Mouse (Mus musculus) testis, adult 2 months (tissue): Measurements from ENCODE around the gene Fbxo11.

Experiments
- CTCF ChIP-seq: fragments of 200-500 bp; IDR thresholded peaks from 2 replicates; pipeline ENCODE4 v1.5.1; 2012; ENCODE audit warnings: low read depth, mild to moderate bottlenecking, inconsistent platforms, low read length, moderate library complexity; ENCODE audit not compliant: control insufficient read depth, insufficient read depth, insufficient replicate concordance
- POLR2A ChIP-seq: fragments of 200-500 bp; IDR thresholded peaks from 2 replicates; pipeline ENCODE4 v1.6.1; 2012; ENCODE audit warnings: low read depth, mild to moderate bottlenecking, inconsistent platforms, low read length, moderate library complexity; ENCODE audit not compliant: control insufficient read depth

GRCm38 (mm10) chr17:88034418-88034817, 30.7 kb downstream of the Fbxo11 start:
- TF ChIP-seq POLR2A (no peak), CTCF (no peak)
